Mouse (Mus musculus): Measurements from ENCODE around the gene Irf9.

The Irf9 gene

GRCm38 (mm10) chr14:55603271-55603632 lies at the start of gene Irf9:
Gene Irf9 (plus strand): TSS chr14:55603571.
- no peak for DNase-seq (ENCODE audit: low read depth, low spot score)

GRCm38 (mm10) chr14:55554635-55555034 lies 48.7 kb upstream of the Irf9 start:
- DNase-seq (ENCODE audit: low read depth, low spot score) = peak; percentile 20

GRCm38 (mm10) chr14:55555788-55556187 lies 47.6 kb upstream of the Irf9 start:
- DNase-seq (ENCODE audit: low read depth, low spot score) = no peak

- DNase-seq (ENCODE audit: low read depth, low spot score) = peak; percentile 83
Measured at GRCm38 (mm10) chr14:55557003-55557402, 46.4 kb upstream of the Irf9 start.

- DNase-seq (ENCODE audit: low read depth, low spot score) = no peak
Measured at GRCm38 (mm10) chr14:55557587-55557986, 45.8 kb upstream of the Irf9 start.

- no peak for DNase-seq (ENCODE audit: low read depth, low spot score)
Measured at GRCm38 (mm10) chr14:55558740-55559448, 44.5 kb upstream of the Irf9 start.

GRCm38 (mm10) chr14:55559799-55560201 lies 43.6 kb upstream of the Irf9 start, which contains the start of gene Dcaf11:
Gene Dcaf11 (plus strand): TSS chr14:55560006.
- peak; percentile 98 for DNase-seq (ENCODE audit: low read depth, low spot score)

GRCm38 (mm10) chr14:55560202-55561073 lies 42.9 kb upstream of the Irf9 start, which contains the start of gene A730061H03Rik:
Gene A730061H03Rik (minus strand): TSS chr14:55560406.
- DNase-seq (ENCODE audit: low read depth, low spot score) = peak; percentile 99

- DNase-seq (ENCODE audit: low read depth, low spot score) = no peak
Measured at GRCm38 (mm10) chr14:55561860-55562259, 41.5 kb upstream of the Irf9 start.

GRCm38 (mm10) chr14:55563249-55563648 lies 40.1 kb upstream of the Irf9 start:
- DNase-seq (ENCODE audit: low read depth, low spot score) = no peak

- DNase-seq (ENCODE audit: low read depth, low spot score) = no peak
Measured at GRCm38 (mm10) chr14:55565748-55566147, 37.6 kb upstream of the Irf9 start.

- DNase-seq (ENCODE audit: low read depth, low spot score) = no peak
Measured at GRCm38 (mm10) chr14:55567496-55567895, 35.9 kb upstream of the Irf9 start.

- no peak for DNase-seq (ENCODE audit: low read depth, low spot score)
Measured at GRCm38 (mm10) chr14:55570588-55570987, 32.8 kb upstream of the Irf9 start.

GRCm38 (mm10) chr14:55571760-55572159 lies 31.6 kb upstream of the Irf9 start:
- no peak for DNase-seq (ENCODE audit: low read depth, low spot score)

- no peak for DNase-seq (ENCODE audit: low read depth, low spot score)
Measured at GRCm38 (mm10) chr14:55575302-55575701, 28.1 kb upstream of the Irf9 start, which contains the start of gene Fitm1. Gene Fitm1 (plus strand): TSS chr14:55575617.

GRCm38 (mm10) chr14:55575711-55576110 lies 27.7 kb upstream of the Irf9 start:
- DNase-seq (ENCODE audit: low read depth, low spot score) = no peak

GRCm38 (mm10) chr14:55576376-55576775 lies 27.0 kb upstream of the Irf9 start:
- DNase-seq (ENCODE audit: low read depth, low spot score) = peak; percentile 34

GRCm38 (mm10) chr14:55577871-55578667 lies 25.3 kb upstream of the Irf9 start, which contains the start of gene Psme1:
Gene Psme1 (plus strand): TSS chr14:55578123.
- peak; percentile 87 for DNase-seq (ENCODE audit: low read depth, low spot score)

GRCm38 (mm10) chr14:55578668-55579269 lies 24.6 kb upstream of the Irf9 start:
- peak; percentile 29 for DNase-seq (ENCODE audit: low read depth, low spot score)

- peak; percentile 44 for DNase-seq (ENCODE audit: low read depth, low spot score)
Measured at GRCm38 (mm10) chr14:55579511-55580496, 23.6 kb upstream of the Irf9 start.

Measured in ZHBTc4 (cell line).